Mouse (Mus musculus) layer of hippocampus, postnatal 10 days (tissue): ENCODE results near the gene Agmo. TPM values are rescaled to one million over a fixed set of nuclear protein-coding genes. Genes with fewer than 3 reads are reported as not detected.

Experiments used
- DNase-seq, 2 experiments: peaks; one replicate each; pipeline ENCODE4 v3.0.0; 2021; ENCODE audit warnings: low spot score in 2 of 2
- long read RNA-seq: library from polyadenylated mRNA; stranded (forward); transcript quantifications from one replicate; pipeline ENCODE4 v2.0.0, GENCODE M21; 2023
- total RNA-seq, 2 experiments: library from RNA; stranded (reverse); gene quantifications; 2 replicates each; pipeline ENCODE4 v1.2.3; 2021

The Agmo gene
- total RNA-seq: 1 to 10 TPM; 2.2 to 2.3 TPM
- long read RNA-seq, partial matches to known transcripts: 0 of 4 reads
- long read RNA-seq, other reads (novel, unspliced or antisense): 0 of 4 reads

GRCm38 (mm10) chr12:37241566-37242021 is at the start of gene Agmo:
Gene Agmo (plus strand): TSS chr12:37241641.
- DNase-seq: peak; percentile 25 to 41

- DNase-seq: no peak
These were observed 10.3 kb upstream of the Agmo start for GRCm38 (mm10) chr12:37231119-37231518.

DNA sequence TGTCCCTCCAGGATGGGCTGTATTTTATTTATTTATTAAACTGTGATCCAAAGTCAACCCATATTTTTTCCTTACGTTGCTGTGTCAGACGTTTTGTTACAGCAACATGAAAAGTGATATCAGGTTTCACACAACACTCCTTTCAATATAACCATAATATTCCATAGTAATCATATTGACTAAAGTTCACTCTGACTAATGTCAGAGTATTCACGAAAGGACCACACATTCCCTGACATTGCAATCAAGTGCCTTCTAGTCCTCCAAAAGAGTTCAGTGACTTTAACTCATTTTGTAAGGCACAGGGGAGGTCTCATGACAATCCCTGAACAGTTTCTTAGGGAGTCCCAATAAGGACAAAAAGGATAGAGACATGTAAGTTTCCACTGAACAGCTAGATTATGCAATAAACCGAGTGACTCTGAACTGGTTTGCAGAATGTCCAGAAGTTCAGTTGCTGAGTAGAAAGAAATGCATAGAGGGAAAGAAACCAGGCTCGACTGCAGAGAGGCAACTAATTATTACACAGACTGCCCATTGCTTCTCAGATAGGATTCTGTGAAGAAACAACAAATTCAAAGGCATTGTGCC is 371 bp upstream of the Agmo start:
- DNase-seq: no peak

- no peak for DNase-seq
These were observed 1.0 kb downstream of the Agmo start for GRCm38 (mm10) chr12:37242484-37242883.

GRCm38 (mm10) chr12:37244876-37245275 is 3.4 kb downstream of the Agmo start:
- no peak for DNase-seq

DNA sequence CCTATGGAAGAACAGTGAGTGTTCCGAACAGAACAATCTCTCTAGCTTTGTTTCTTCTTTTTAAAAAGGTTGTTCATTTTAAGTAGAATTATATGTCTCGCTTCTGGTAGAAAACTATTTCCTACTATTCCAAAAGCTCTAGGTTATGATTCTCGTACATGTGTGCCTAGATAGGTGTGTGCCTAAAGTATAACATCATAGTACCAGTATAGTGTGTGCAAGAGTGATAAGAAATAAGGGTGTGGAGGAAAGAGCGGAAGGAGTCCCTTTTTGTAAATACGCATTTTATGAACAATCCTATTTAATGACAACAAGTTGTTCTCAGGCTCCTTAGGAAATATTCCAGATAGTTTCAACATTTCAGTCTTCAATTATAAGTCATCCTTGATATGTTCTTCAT is 10.2 kb downstream of the Agmo start:
- DNase-seq: no peak

- no peak for DNase-seq
These were observed 15.7 kb downstream of the Agmo start for GRCm38 (mm10) chr12:37257099-37257498.

DNA sequence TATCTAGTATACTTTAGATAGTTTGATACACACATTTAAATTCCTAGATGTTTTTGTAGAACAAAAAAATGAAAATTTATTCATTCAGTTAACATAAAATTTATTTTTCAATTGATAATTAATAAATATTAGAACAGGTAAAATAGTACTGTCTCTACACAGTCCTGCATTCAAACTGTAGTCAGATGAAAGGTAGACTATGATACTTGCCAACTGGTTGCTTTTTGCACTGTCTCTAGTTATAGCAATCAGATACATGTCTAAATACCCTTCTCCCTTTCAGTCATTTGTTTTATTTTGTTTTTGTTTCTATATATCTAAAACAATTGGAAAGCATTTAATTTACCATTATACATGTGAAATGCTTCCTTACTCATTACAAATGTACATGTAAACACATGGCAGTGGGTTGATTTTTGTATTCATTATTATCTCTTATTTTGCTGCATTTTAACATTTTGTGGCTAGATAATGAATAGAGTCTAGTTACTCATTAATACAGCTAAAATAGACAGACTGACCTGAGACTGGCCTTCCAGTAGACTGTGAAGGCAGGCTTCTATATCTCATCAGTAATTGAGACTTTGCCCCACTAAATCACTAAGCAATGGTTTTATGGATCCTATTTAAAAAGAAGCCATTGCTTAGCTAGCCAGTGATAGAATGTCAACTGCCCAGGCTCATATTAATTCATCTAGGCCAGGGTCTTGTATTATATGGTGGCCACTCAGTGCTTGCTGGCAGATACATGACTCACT is 18.5 kb downstream of the Agmo start:
- no peak for DNase-seq

DNA sequence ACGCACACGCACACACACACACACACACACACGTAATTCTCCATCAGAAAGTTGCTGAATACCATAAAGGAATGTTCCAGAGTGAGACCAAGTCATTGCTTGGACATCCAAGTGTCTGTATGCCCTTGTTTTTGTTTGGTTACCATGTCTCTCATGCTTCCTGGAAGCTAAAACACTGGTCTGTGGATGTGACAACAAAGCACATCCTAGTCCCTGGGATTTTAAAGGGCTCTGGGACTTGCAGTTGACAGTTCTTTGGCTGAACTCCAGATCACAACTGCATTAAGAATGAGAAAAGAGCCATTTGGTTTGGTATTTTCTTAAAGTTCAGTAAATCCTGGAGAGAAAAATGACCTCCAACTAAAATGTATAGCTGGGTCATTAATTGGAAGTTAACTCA is 22.2 kb downstream of the Agmo start:
- DNase-seq: no peak

DNA sequence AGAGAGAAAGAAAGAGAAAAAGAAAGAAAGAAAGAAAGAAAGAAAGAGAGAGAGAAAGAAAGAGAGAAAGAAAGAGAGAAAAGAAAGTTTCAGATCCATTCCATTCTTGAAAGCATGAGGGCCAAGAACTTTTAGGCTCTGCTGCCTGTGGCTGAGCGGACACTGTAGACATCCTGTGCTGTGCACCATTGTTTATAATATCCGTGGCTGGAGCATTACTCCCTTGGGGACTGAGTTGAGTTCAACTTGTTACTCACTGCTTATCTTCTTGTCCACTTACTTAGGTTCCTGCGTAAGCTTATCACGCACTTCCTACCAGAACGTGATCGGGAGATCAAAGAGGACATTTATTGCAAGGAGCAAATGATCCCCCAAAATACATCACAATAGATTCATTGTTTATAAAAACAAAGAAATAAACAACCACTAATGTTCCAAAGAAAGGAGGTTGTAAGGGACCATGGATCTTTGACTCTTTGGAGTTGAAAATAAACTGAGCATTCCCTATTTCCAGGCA is 27.3 kb downstream of the Agmo start:
- no peak for DNase-seq

DNA sequence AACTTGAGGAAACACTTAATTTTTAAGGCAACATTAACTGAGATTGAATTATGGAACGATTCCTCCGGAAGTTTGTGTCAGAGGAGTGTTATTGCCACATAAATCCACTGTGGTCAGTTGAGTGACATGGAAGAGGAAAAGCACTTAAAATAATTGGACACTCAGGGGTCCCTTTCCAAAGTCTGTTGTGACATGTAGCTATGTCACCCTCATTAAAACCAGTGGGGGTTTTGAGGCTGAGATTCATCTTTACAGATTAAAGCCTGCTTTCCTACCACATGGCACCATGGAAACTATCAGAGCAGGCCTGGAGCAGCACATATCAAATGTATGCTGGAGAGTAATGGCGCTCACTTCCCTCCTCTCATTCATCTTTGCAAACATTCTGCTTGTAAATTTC is 31.2 kb downstream of the Agmo start:
- no peak for DNase-seq

GRCm38 (mm10) chr12:37273964-37274657 is 32.7 kb downstream of the Agmo start:
- DNase-seq: no peak

DNA sequence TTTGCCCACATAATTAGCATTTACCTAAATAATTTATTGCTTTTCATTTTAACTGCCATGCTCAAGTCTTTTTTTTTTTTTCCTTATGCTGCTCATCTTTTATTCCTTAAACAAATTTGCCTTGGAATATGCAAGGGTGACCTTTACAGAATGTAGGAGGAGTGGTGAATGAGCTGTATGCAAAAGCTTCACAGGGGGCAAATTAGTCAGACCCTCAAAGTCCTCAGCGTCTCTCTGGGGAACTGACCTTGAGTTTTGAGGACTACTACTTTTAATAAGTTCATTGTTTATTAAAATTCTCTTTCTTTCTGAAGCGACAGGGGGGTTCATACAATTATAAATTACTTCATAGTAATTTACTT is 33.2 kb downstream of the Agmo start:
- no peak for DNase-seq

DNA sequence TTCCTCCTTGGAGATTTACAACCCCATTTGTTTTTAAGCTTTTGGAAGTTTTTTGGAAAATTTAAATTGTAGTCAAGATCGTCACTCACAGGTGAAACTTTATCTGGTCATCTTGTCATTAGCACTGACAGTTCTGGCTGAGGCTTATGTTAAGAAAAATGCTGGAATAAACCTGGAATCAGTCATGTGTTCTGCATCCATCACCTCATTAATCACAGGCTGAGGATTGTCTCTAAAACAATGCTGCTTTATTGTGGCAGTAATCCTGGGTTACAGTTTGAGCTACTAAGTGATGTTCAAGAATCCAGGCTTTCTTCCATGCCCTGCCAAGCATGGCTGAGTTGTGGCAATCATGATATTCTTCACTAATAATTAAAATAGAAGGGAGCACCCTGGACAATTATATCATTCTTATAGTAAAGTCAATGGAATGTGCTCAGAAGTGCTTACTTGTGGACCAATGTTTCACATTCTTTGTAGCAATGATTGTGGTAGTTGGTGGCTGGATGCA is 65.6 kb downstream of the Agmo start:
- DNase-seq: no peak

GRCm38 (mm10) chr12:37310786-37311185 is 69.3 kb downstream of the Agmo start:
- no peak for DNase-seq

DNA sequence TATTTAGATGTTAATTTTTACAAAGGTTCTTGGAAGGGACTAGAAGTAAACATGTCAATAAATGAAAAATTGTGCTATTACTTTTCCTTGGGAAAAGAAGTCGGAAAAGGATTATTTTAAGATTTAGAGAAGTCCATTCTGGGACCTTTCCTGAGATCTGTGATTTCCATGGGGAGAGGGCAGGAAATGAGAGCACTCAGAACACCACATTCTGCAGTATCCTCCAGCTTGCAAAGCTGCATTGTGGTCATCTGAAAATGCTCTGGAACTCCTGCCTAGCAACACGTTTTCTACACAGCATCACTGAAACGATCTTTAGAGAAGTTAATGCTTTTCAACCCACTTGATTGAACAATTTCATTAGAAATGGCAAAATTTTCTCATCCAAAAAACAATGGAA is 81.4 kb downstream of the Agmo start:
- no peak for DNase-seq

- DNase-seq: no peak
These were observed 93.5 kb downstream of the Agmo start for GRCm38 (mm10) chr12:37334987-37335386.

DNA sequence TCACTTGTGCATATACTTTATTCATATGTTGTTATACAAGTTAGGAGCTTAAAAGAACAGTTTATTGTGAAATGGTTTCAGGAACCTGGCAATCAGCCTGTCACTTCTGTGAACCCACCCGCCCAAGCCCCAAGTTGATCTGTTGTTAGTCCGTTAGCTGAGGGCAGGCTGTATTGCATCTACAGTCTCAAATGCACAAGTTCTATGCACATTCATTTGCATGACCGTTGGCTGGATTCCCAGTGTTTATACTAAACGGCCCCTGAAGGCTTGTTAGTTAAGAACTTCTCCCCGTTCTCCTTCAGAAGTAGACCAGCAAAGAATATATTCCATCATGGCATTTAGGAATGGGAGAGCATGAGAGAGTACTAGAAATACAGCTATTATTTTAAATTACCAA is 102.8 kb downstream of the Agmo start:
- no peak for DNase-seq

- DNase-seq: no peak
These were observed 104.3 kb downstream of the Agmo start for GRCm38 (mm10) chr12:37345696-37346095.

DNA sequence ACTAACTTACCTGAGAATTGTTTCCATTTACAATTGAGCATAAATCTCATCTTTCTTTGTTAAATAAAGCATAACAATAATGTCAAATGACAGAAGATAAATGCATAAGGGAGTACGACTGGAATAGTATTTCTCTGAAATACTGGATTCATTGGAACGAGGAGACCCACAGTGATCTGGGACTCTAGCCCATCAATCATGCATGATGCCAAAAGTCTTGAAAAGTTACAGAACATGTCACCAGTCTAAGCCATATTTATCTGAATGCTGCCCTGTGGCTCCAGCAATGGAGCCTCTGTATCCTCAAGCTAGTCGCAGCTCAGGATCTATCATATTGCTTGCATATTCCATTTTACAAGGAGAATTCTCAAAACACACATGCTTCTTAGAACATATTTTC is 150.9 kb downstream of the Agmo start:
- no peak for DNase-seq

DNA sequence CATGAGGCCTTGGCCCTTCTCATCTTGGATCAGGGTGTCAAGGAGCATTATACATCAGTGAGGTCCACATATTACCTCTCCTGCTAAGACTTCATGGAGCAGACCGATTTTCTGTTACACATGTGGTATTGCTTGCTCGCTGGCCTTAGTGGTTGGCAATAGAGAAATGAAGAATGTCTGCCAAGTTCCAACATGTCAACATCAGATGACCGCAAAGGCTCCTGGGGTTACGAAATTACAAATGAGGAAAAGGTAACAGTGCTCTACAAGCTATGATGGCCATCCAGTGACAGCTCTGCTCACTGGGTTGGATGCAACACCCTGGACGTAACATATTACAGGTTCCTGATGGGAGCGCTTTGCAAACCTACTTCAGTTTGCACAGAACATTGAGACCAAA is 161.1 kb downstream of the Agmo start:
- DNase-seq: no peak

DNA sequence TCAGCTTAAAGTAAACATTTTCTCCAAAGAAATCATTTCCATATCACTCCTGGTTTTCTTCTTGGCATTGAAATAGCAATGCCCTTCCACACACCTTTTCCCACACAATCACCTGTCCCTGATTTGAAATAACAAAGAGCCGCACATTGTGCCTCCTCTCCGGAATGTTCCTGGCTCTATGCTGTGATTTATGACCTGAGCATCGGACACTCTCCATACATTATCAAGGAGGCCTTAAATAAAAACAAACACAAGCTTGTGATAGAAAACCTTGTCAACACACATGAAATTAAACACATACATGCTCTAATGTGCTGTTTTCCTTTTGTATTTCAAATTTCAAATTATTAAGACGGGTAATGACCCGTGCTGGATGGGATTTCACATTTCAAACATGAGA is 184.9 kb downstream of the Agmo start:
- DNase-seq: no peak
